23 mouse cellular contexts compared by ENCODE assay signal in the genomic region with DNA sequence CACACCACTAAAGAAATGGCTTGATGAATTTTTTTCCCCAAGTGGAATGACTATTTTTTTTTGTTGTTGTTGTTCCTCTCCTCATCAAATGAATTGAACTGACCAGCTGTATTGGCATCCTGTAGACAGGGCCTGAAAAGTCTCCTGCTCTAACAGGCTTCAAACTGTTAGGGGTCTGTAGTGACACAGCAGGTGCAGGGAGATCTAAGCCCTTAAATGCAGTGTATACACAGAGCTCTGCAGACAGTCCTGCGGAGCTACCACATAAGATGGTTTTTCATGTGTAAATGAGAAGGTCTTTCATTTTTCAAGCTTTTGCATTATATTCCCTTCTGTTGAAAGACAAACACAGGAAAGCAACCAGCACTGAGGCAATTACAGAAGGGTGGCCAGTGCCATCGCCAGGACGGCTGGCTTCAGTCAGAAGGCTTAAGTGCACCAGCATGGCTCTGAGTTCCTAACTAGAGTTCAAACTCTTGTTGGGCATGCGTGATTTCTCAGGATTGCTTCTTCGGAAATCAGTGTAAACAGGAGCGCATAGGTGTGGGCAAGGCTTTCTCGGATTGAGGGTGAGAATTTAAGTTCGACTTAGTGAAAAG. TPM values are rescaled to one million over a fixed set of nuclear protein-coding genes. Genes with fewer than 3 reads are reported as not detected.
A peak's percentile ranks its signal among the peaks of the same experiment; 100 is the strongest.
DNase-seq lines count a peak whose midpoint lies in the region; ATAC-seq lines count a peak whose summit lies in the region.
"Had no signal": no experiment of that assay in that cellular context is flagged by ENCODE, and none has a peak within 500 bp of the region (broad histone marks: within the 10 kb centered on the region; RNA-seq: fewer than 3 reads in every experiment).

No protein-coding gene starts in this region.

- no peak overlapping the region for H3K4me3 ChIP-seq in neural tube, embryonic 14.5 days (ENCODE audit: low read depth, low read length)
- no peak overlapping the region for H3K4me3 ChIP-seq in forebrain, embryonic 13.5 days
- no peak overlapping the region for H3K4me3 ChIP-seq in midbrain, embryonic 11.5 days (ENCODE audit: low read depth, low read length)
- no peak overlapping the region for H3K4me3 ChIP-seq in intestine, embryonic 15.5 days (replicated peaks)
- H3K4me3 ChIP-seq: embryonic facial prominence, embryonic 10.5 days; erythroblast, embryonic 14.5 days; heart, embryonic 13.5 days; liver, embryonic 13.5 days had no signal

- H3K9ac ChIP-seq in neural tube, embryonic 14.5 days (replicated peaks; ENCODE audit: low read depth, low read length), result no peak overlapping the region
- no peak overlapping the region for H3K9ac ChIP-seq in forebrain, embryonic 13.5 days
- H3K9ac ChIP-seq in midbrain, embryonic 11.5 days (ENCODE audit: low read length), result no peak overlapping the region
- H3K9ac ChIP-seq in intestine, embryonic 15.5 days, result no peak overlapping the region
- H3K9ac ChIP-seq: heart, embryonic 13.5 days; liver, embryonic 13.5 days had no signal

- no peak overlapping the region for H3K4me2 ChIP-seq in neural tube, embryonic 14.5 days (ENCODE audit: low read depth, low read length)
- 0 out of 2 replicates have a peak overlapping the region, but pooled peaks have one; percentile 4 for H3K4me2 ChIP-seq in forebrain, embryonic 13.5 days
- no peak overlapping the region for H3K4me2 ChIP-seq in midbrain, embryonic 11.5 days
- no peak overlapping the region for H3K4me2 ChIP-seq in intestine, embryonic 15.5 days (replicated peaks)
- H3K4me2 ChIP-seq: heart, embryonic 13.5 days; liver, embryonic 13.5 days had no signal

- no peaks in the 10 kb centered on the region for H3K27me3 ChIP-seq in neural tube, embryonic 14.5 days (ENCODE audit: control insufficient read depth, insufficient read depth, low read length)
- H3K27me3 ChIP-seq in forebrain, embryonic 13.5 days, result no peaks in the 10 kb centered on the region
- H3K27me3 ChIP-seq in midbrain, embryonic 11.5 days (ENCODE audit: control insufficient read depth, insufficient read depth, low read length), result no peaks in the 10 kb centered on the region
- no peaks in the 10 kb centered on the region for H3K27me3 ChIP-seq in intestine, embryonic 15.5 days (replicated peaks)
- H3K27me3 ChIP-seq: heart, embryonic 13.5 days; liver, embryonic 13.5 days; Patski had no signal

- WGBS in neural tube, embryonic 14.5 days, result 31% methylated on average over 8 of the region's 8 CpGs
- 9% methylated on average over 8 of the region's 8 CpGs for WGBS in forebrain, embryonic 13.5 days
- 19% methylated on average over 8 of the region's 8 CpGs for WGBS in midbrain, embryonic 11.5 days
- WGBS in intestine, embryonic 15.5 days, result 51% methylated on average over 8 of the region's 8 CpGs

- H3K9me3 ChIP-seq in neural tube, embryonic 14.5 days (ENCODE audit: control insufficient read depth, low read length), result no peaks in the 10 kb centered on the region
- no peaks in the 10 kb centered on the region for H3K9me3 ChIP-seq in forebrain, embryonic 13.5 days (replicated peaks)
- H3K9me3 ChIP-seq in midbrain, embryonic 11.5 days (ENCODE audit: control insufficient read depth, low read length), result no peaks in the 10 kb centered on the region
- H3K9me3 ChIP-seq in intestine, embryonic 15.5 days, result no peaks in the 10 kb centered on the region
- H3K9me3 ChIP-seq: embryonic facial prominence, embryonic 10.5 days; heart, embryonic 13.5 days; liver, embryonic 13.5 days had no signal

- H3K27ac ChIP-seq in neural tube, embryonic 14.5 days (ENCODE audit: low read depth, low read length), result no peak overlapping the region
- H3K27ac ChIP-seq in forebrain, embryonic 13.5 days, result no peak overlapping the region
- H3K27ac ChIP-seq in midbrain, embryonic 11.5 days (ENCODE audit: low read depth, low read length), result no peak overlapping the region
- H3K27ac ChIP-seq in intestine, embryonic 15.5 days, result no peak overlapping the region
- H3K27ac ChIP-seq: embryonic facial prominence, embryonic 10.5 days; heart, embryonic 13.5 days; liver, embryonic 13.5 days had no signal

- H3K36me3 ChIP-seq in neural tube, embryonic 14.5 days (ENCODE audit: control insufficient read depth, insufficient read depth, low read length), result no peaks in the 10 kb centered on the region
- H3K36me3 ChIP-seq in forebrain, embryonic 13.5 days (ENCODE audit: poor library complexity, severe bottlenecking), result no peaks in the 10 kb centered on the region
- H3K36me3 ChIP-seq in midbrain, embryonic 11.5 days (ENCODE audit: control insufficient read depth, insufficient read depth, low read length), result no peaks in the 10 kb centered on the region
- H3K36me3 ChIP-seq in intestine, embryonic 15.5 days, result no peaks in the 10 kb centered on the region
- H3K36me3 ChIP-seq: embryonic facial prominence, embryonic 10.5 days; heart, embryonic 13.5 days; liver, embryonic 13.5 days had no signal

- ATAC-seq in neural tube, embryonic 14.5 days (ENCODE audit: low read depth), result 0 out of 2 replicates have a peak, but pooled peaks have one; percentile 46
- ATAC-seq in forebrain, embryonic 13.5 days, result peak; percentile 94
- peak; percentile 86 for ATAC-seq in midbrain, embryonic 11.5 days (ENCODE audit: low FRiP score)
- ATAC-seq in intestine, embryonic 15.5 days, result no peak
- ATAC-seq: intestine, postnatal 0 days; Patski had no signal

- DNase-seq in neural tube, embryonic 10.5 days (ENCODE audit: extremely low spot score, low spot score), result no peak
- peak; percentile 83 for DNase-seq in midbrain, embryonic 11.5 days (ENCODE audit: low spot score, missing footprints)
- DNase-seq in left cerebral cortex, adult 9 months (ENCODE audit: low spot score in 2 of 2), result no peak
- no peak for DNase-seq in ovary, postnatal 14 days (ENCODE audit: low spot score)
- DNase-seq: adrenal gland, postnatal 25 days; cerebellum, adult 9-10 months; heart, postnatal 4 days; liver, embryonic 13.5 days; thymus, postnatal 4 days had no signal

- no peaks in the 10 kb centered on the region for H3K4me1 ChIP-seq in neural tube, embryonic 14.5 days (ENCODE audit: control insufficient read depth, insufficient read depth, low read length)
- peaks cover 6% of the 10 kb centered on the region for H3K4me1 ChIP-seq in forebrain, embryonic 13.5 days
- no peaks in the 10 kb centered on the region; the same call in 1 of the 2 replicates for H3K4me1 ChIP-seq in midbrain, embryonic 11.5 days (ENCODE audit: control insufficient read depth, insufficient read depth, low read length)
- H3K4me1 ChIP-seq in intestine, embryonic 15.5 days (replicated peaks), result no peaks in the 10 kb centered on the region
- H3K4me1 ChIP-seq: embryonic facial prominence, embryonic 10.5 days; heart, embryonic 13.5 days; liver, embryonic 13.5 days had no signal

RNA-seq across cellular contexts. Expression of a gene that starts 35.5 kb away (rescaled TPM):
- polyA plus RNA-seq in neural tube, embryonic 14.5 days (2014; fragmentation: Nextera tagmentation; extraction: Ambion mirVana), result not detected in 2 replicates
- polyA plus RNA-seq in forebrain, embryonic 13.5 days (2015; fragmentation: Nextera tagmentation; extraction: Ambion mirVana), result not detected in 2 replicates
- not detected in 2 replicates for polyA plus RNA-seq in midbrain, embryonic 11.5 days (2014; fragmentation: Nextera tagmentation; extraction: Ambion mirVana)
- not detected in 2 replicates for polyA plus RNA-seq in intestine, embryonic 15.5 days (2015; fragmentation: Nextera tagmentation; extraction: Ambion mirVana)
- polyA plus RNA-seq: C2C12; embryonic facial prominence, embryonic 10.5 days; erythroblast, embryonic 14.5 days; gonadal fat pad, adult 2 months; heart, embryonic 13.5 days; intestine, postnatal 0 days; kidney, embryonic 16.5 days; limb, embryonic 11.5 days; liver, embryonic 13.5 days; lung, embryonic 16.5 days; Patski; small intestine, adult 2 months had no signal
